Mouse (Mus musculus) midbrain, embryonic 11.5 days (tissue): ENCODE measurements at regions not wholly inside any gene's neighbourhood (a gene's known extent, or its start where the extent isn't known, plus 50 kb on each side); places are given as distances from the start of the nearest gene placed in this dataset.

Experiments
- ATAC-seq: fragments of 200-750 bp; cut with Nextera tagmentation; 2 replicates; pipeline ENCODE4 v1.8.0; 2017; ENCODE audit warnings: moderate TSS enrichment, moderate library complexity; ENCODE audit not compliant: low FRiP score
- DNase-seq: peaks from one replicate; pipeline ENCODE4 v3.0.0; 2015; ENCODE audit warnings: low spot score; ENCODE audit errors: missing footprints
- H3K27ac ChIP-seq: fragments of 300-500 bp; sonication (generic); 2 replicates; pipeline ENCODE4 v1.5.1; 2014; ENCODE audit warnings: low read depth, low read length
- H3K27me3 ChIP-seq: fragments of 300-500 bp; sonication (generic); 2 replicates; pipeline ENCODE4 v1.6.1; 2014; ENCODE audit warnings: mild to moderate bottlenecking, low read length, moderate library complexity, mixed read lengths; ENCODE audit not compliant: control insufficient read depth, insufficient read depth
- H3K36me3 ChIP-seq: fragments of 300-500 bp; sonication (generic); 2 replicates; pipeline ENCODE4 v1.6.1; 2014; ENCODE audit warnings: mild to moderate bottlenecking, low read length, moderate library complexity, mixed read lengths; ENCODE audit not compliant: control insufficient read depth, insufficient read depth
- H3K4me1 ChIP-seq: fragments of 300-500 bp; sonication (generic); 2 replicates; pipeline ENCODE4 v1.6.1; 2014; ENCODE audit warnings: low read length; ENCODE audit not compliant: control insufficient read depth, insufficient read depth
- H3K4me2 ChIP-seq: fragments of 300-500 bp; sonication (generic); 2 replicates; pipeline ENCODE4 v1.6.1; 2014; ENCODE audit warnings: mild to moderate bottlenecking, moderate library complexity
- H3K4me3 ChIP-seq: fragments of 300-500 bp; sonication (generic); 2 replicates; pipeline ENCODE4 v1.5.1; 2014; ENCODE audit warnings: low read depth, low read length
- H3K9ac ChIP-seq: fragments of 300-500 bp; sonication (generic); 2 replicates; pipeline ENCODE4 v1.6.1; 2014; ENCODE audit warnings: low read length
- H3K9me3 ChIP-seq: fragments of 300-500 bp; sonication (generic); 2 replicates; pipeline ENCODE4 v1.6.1; 2016; ENCODE audit warnings: low read length; ENCODE audit not compliant: control insufficient read depth
- WGBS: fragments of 180-500 bp; shearing (Covaris S2); extraction: QIAGEN DNeasy Blood & Tissue Kit; methylation state at CpG from one replicate; pipeline ENCODE4 v1.1.7; 2014; 5-methylcytosine and 5-hydroxymethylcytosine counted together

DNA sequence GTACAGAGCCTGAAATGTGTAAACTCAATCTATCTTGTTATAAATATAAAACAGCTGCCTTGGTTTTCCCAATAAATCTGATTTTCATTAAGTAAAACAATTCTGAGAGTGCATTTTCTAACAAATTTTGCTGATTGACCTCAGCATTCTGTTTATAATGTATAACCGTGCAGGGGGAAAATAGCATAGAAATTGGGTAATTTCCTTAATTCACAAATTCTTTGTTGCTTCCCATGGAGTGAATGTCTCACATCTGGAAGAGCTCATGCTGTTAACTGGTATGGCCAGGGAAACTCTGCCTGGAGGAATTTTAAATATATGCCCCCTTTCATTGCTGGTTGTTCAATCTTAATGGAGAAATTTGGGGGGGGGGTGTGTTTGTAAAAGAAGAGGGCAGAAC lies 317.4 kb upstream of the Thbs1 start:
- H3K4me1 ChIP-seq, result no peaks in the 10 kb centered on the region
- H3K4me3 ChIP-seq, result no peak overlapping the region
- no peak overlapping the region for H3K27ac ChIP-seq
- H3K27me3 ChIP-seq, result no peaks in the 10 kb centered on the region
- no peak overlapping the region for H3K9ac ChIP-seq
- no peaks in the 10 kb centered on the region for H3K36me3 ChIP-seq
- DNase-seq (no peak), ATAC-seq (no peak)
- no peaks in the 10 kb centered on the region for H3K9me3 ChIP-seq
- WGBS, result 84% methylated on average over 1 of the region's 1 CpGs
- H3K4me2 ChIP-seq, result no peak overlapping the region

DNA sequence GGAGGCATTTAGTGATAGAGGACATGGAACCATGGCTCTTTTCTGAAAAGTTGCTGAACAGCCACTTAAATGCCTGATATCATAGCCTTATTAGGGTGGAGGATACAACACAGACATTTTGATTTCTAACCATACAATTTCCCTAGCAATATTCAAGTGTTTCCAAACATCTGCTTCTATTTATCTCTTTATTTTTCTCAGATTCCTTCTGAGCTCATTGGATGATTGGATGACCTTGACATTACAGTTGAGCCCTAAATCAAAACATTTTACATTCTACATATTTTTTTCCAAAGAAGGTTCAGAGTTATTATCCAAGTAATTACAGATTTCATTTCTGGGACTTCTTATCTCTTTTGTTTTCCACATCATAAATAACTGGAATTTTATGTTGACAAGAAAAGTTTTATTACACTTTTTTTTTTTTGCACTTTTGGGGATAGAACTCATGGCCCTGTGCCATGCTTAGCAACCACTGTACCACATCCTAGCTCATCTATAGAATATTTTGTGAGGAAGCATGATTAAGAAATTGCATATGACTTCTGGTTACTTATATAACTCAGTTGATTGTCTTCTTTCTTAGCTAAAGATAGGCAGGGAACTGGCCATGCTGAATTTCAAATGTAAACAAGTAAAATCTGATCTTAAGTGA lies 309.6 kb upstream of the Thbs1 start:
- H3K27ac ChIP-seq, result no peak overlapping the region
- H3K9ac ChIP-seq, result no peak overlapping the region
- DNase-seq (no peak), ATAC-seq (no peak)
- no peak overlapping the region for H3K4me3 ChIP-seq
- no peaks in the 10 kb centered on the region for H3K27me3 ChIP-seq
- H3K36me3 ChIP-seq, result no peaks in the 10 kb centered on the region
- H3K4me1 ChIP-seq, result no peaks in the 10 kb centered on the region
- H3K4me2 ChIP-seq, result no peak overlapping the region
- no peaks in the 10 kb centered on the region for H3K9me3 ChIP-seq

DNA sequence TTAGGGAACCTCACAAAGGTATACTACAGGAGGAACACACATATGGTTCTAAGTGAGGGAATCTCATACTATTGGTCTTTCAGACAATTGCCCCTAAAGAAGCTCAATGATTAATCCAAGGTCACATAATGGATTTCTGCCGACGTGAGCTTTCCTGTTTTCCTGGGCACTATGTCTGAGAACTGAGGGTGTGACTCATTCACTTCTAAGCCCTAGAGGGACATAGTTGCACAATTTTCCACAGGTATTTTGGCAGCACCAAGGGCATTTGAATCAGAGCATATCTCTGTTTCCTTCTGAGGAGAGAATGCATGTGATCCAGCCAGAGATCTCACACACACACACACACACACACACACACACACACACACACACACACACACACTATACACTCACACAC lies 309.0 kb upstream of the Thbs1 start:
- no peak for DNase-seq
- no peak overlapping the region for H3K27ac ChIP-seq
- no peaks in the 10 kb centered on the region for H3K4me1 ChIP-seq
- ATAC-seq, result no peak
- no peaks in the 10 kb centered on the region for H3K36me3 ChIP-seq
- H3K9ac ChIP-seq, result no peak overlapping the region
- no peak overlapping the region for H3K4me2 ChIP-seq
- 94% methylated on average over 2 of the region's 2 CpGs for WGBS
- H3K27me3 ChIP-seq, result no peaks in the 10 kb centered on the region
- H3K4me3 ChIP-seq, result no peak overlapping the region
- no peaks in the 10 kb centered on the region for H3K9me3 ChIP-seq

DNA sequence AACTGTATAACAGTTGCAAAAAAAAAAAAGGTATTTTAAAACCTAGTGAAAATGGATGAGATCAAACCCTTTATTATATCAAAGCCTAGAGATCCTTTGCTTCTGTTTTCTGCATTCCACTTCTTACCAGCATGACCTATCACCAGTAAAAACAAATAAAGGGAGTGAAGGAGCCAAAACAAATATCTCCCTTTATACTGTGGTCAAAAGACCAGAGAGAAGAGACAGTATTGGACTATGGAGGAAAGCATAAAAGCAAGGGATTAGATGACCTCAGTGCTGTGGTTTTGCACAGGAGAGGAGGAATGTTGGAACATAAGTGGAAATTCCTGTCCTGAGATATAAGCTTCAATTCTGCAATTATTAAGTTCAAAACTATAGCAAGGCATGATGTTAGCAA lies 307.0 kb upstream of the Thbs1 start:
- Histone ChIP-seq H3K9me3 (no peaks in the 10 kb centered on the region), H3K27ac (no peak overlapping the region), H3K9ac (no peak overlapping the region), H3K36me3 (no peaks in the 10 kb centered on the region), H3K4me2 (no peak overlapping the region), H3K4me3 (no peak overlapping the region), H3K27me3 (no peaks in the 10 kb centered on the region), H3K4me1 (no peaks in the 10 kb centered on the region)
- no peak for ATAC-seq
- DNase-seq, result no peak

DNA sequence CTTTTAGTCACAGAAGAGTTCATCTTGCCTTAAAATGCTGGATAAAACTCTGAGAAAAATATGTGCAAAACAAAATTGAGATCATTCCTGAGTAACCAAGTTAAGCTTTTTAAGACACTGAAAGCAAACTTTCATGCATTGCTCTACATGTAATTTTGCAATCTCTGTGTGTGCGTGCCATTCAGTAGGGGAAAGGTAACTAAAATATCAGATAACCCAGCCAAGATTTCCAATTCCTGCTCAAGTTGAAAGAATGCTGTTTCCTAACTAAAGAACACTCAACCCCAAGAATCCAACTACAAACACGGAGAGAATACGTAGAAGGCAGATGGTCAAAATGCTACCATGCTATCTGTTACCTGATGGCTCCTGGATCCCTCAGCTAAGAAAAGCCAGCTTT lies 304.6 kb upstream of the Thbs1 start:
- Histone ChIP-seq H3K27ac (no peak overlapping the region), H3K36me3 (no peaks in the 10 kb centered on the region), H3K27me3 (no peaks in the 10 kb centered on the region), H3K4me1 (no peaks in the 10 kb centered on the region), H3K9ac (no peak overlapping the region), H3K9me3 (no peaks in the 10 kb centered on the region), H3K4me2 (no peak overlapping the region), H3K4me3 (no peak overlapping the region)
- 90% methylated on average over 3 of the region's 3 CpGs for WGBS
- no peak for ATAC-seq
- no peak for DNase-seq

DNA sequence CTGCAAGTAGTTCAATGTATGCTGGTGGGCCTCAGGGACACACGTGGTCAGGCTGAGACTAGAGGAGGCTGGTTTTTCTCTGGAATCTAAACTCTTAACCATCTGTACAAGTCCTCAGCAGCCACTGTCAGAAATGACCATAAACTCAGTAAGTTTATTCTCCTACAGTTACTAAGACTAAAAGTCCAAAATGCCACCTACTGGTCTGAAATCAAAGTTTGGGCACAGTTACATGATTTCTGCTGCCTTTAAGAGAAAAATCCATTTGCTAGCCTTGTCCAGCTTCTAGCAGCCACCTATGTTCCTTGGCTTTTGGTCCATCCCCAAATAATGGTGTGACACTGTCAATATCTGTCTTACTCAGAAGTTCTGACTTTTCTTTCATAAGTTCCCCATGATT lies 300.2 kb upstream of the Thbs1 start:
- no peak for DNase-seq
- no peak overlapping the region for H3K4me3 ChIP-seq
- no peaks in the 10 kb centered on the region for H3K36me3 ChIP-seq
- 74% methylated on average over 1 of the region's 1 CpGs for WGBS
- no peak overlapping the region for H3K9ac ChIP-seq
- H3K9me3 ChIP-seq, result no peaks in the 10 kb centered on the region
- H3K4me2 ChIP-seq, result no peak overlapping the region
- no peaks in the 10 kb centered on the region for H3K4me1 ChIP-seq
- no peak overlapping the region for H3K27ac ChIP-seq
- ATAC-seq, result no peak
- H3K27me3 ChIP-seq, result no peaks in the 10 kb centered on the region

DNA sequence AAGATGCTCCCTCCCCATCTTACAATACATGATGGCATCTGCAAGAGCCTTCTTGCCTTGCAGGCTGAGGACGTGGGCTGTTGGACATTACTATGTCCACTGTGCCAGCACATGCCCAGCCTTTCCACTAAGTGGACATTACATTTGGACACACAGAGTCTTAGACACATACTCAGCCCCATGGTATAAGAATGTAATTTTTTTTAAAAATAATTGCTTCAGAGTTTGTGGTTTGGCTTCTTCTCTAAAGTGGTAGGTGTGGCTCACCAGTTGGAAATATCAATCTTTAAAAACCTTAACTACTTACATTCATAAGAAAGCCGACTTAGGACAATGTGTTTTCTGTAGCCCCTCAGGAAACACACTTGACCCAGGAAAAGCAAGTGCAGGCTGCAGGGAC lies 299.7 kb upstream of the Thbs1 start:
- 85% methylated on average over 2 of the region's 2 CpGs for WGBS
- Histone ChIP-seq H3K4me1 (no peaks in the 10 kb centered on the region), H3K4me3 (no peak overlapping the region), H3K27ac (no peak overlapping the region), H3K9me3 (no peaks in the 10 kb centered on the region), H3K4me2 (no peak overlapping the region), H3K9ac (no peak overlapping the region), H3K27me3 (no peaks in the 10 kb centered on the region), H3K36me3 (no peaks in the 10 kb centered on the region)
- ATAC-seq, result no peak
- no peak for DNase-seq

DNA sequence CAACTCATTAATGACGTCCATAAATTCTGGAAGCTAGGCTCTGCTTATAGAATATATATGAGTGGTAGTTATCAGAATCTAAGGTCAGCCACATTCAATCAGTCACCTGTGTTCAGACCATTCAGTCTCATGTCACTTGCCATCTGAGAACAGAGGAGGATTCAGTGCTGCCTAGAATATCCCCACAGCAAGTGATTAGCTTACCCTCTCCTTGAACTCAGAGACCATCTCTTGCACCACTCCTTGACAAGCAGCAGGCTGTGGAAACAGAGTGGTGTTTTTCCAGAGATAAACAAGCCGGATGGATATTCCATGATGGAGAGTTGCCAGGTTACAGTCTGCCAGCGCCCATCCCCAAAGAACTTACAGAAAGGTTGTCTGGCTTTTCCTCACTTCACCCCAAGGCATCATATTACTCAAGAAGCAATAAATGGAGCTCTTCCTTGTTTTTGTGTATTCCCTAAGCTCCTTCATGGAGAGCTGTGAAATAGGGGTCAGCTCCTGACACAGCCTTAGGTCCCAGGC lies 291.9 kb upstream of the Thbs1 start:
- Histone ChIP-seq H3K9me3 (no peaks in the 10 kb centered on the region), H3K27me3 (no peaks in the 10 kb centered on the region), H3K4me2 (no peak overlapping the region), H3K36me3 (no peaks in the 10 kb centered on the region), H3K27ac (no peak overlapping the region), H3K9ac (no peak overlapping the region), H3K4me3 (no peak overlapping the region), H3K4me1 (no peaks in the 10 kb centered on the region)
- ATAC-seq (no peak), DNase-seq (no peak)
- whole genome bisulfite sequencing, result 89% methylated on average over 3 of the region's 3 CpGs

DNA sequence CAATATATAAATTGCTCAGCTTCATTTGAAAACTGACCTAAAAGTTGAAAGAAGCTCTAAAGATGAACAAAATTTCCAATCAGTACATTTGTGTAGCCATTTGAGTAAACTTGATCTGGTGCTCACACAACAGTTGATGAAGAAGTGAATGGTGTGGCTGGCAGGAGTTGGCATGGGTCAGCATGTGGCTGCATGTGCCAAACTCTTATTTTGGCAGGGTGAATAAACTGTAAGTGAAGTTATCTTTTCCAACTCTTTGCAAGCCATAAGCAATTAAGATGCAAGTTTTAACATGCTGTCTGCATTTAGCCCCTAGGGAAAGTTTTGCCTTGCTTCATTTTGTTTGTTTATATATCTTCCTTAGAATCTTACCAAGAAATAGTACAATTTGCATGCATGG lies 291.0 kb upstream of the Thbs1 start:
- H3K9me3 ChIP-seq, result no peaks in the 10 kb centered on the region
- no peak overlapping the region for H3K4me2 ChIP-seq
- H3K27ac ChIP-seq, result no peak overlapping the region
- ATAC-seq (no peak), DNase-seq (no peak)
- no peaks in the 10 kb centered on the region for H3K4me1 ChIP-seq
- no peak overlapping the region for H3K4me3 ChIP-seq
- H3K36me3 ChIP-seq, result no peaks in the 10 kb centered on the region
- no peaks in the 10 kb centered on the region for H3K27me3 ChIP-seq
- no peak overlapping the region for H3K9ac ChIP-seq

DNA sequence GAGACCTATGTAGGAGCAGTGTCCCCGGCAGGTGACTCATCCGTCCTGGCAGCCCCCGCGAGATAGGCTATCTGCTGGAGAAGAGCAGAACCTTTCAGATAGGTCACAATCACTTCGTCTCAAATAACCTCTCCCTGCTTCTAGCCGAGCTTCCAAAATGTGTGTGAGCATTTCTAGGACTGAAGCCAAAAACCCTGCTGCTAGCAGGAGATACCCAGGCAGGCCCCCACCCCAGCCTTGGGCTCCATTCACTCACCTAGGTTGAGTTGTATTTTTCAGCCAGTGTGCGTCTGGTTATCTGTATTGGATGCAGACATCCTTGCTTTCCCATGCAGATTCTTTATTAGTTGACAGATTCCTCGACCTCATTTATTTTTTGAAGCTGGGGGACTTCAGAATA lies 286.6 kb upstream of the Thbs1 start:
- Histone ChIP-seq H3K27me3 (no peaks in the 10 kb centered on the region), H3K4me3 (no peak overlapping the region), H3K9ac (no peak overlapping the region), H3K27ac (no peak overlapping the region), H3K36me3 (no peaks in the 10 kb centered on the region), H3K4me2 (no peak overlapping the region), H3K9me3 (no peaks in the 10 kb centered on the region), H3K4me1 (no peaks in the 10 kb centered on the region)
- WGBS, result 87% methylated on average over 8 of the region's 8 CpGs
- no peak for ATAC-seq
- DNase-seq, result no peak
